Comparison of ENCODE assay signal across 39 mouse cellular contexts in the genomic region with DNA sequence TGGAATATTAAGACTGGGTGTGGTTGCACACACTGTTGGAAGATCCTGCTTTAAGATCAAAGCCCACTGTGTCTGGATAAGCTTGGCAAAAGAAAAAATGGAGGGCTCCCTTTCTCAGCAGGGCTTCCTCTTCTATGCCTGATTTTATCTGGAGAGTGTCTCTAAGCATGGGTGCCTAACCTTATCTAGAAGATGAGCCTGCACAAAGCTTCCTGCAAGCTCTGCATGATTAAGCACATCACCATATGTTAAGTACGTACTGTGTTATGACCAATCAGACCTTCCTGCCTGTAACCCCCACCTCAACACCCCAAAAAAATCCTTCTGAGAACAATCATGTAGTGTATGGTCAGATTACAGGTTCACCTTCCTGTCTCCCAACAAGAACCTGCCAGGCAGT. TPM values are rescaled to one million over a fixed set of nuclear protein-coding genes. Genes with fewer than 3 reads are reported as not detected.
"Had no signal": no experiment of that assay in that cellular context is flagged by ENCODE, and none has a peak within 500 bp of the region (broad histone marks: within the 10 kb centered on the region; RNA-seq: fewer than 3 reads in every experiment).

No protein-coding gene starts in this region.

- H3K9ac ChIP-seq: heart, embryonic 12.5 days; heart, embryonic 13.5 days; heart, embryonic 15.5 days; hindbrain, embryonic 12.5 days; hindbrain, embryonic 13.5 days; hindbrain, embryonic 14.5 days; hindbrain, embryonic 15.5 days; intestine, embryonic 15.5 days; kidney, embryonic 15.5 days had no signal

- H3K36me3 ChIP-seq: heart, embryonic 12.5 days; heart, embryonic 13.5 days; heart, embryonic 15.5 days; hindbrain, embryonic 10.5 days; hindbrain, embryonic 12.5 days; hindbrain, embryonic 13.5 days; hindbrain, embryonic 15.5 days; intestine, embryonic 15.5 days; kidney, embryonic 15.5 days had no signal

- H3K27ac ChIP-seq: heart, embryonic 13.5 days; heart, embryonic 15.5 days; hindbrain, embryonic 10.5 days; hindbrain, embryonic 12.5 days; hindbrain, embryonic 13.5 days; hindbrain, embryonic 14.5 days; hindbrain, embryonic 15.5 days; hindbrain, postnatal 0 days; intestine, embryonic 15.5 days; kidney, embryonic 15.5 days; kidney, postnatal 0 days; layer of hippocampus, adult 2 months; left cerebral cortex, adult 2 months had no signal

- ATAC-seq: hindbrain, embryonic 16.5 days; hindbrain, postnatal 0 days; inflammation-experienced regulatory T-cells, adult 6 months; intestine, embryonic 15.5 days; intestine, embryonic 16.5 days; intestine, postnatal 0 days had no signal

- H3K27me3 ChIP-seq: heart, embryonic 12.5 days; heart, embryonic 13.5 days; heart, embryonic 15.5 days; hindbrain, embryonic 12.5 days; hindbrain, embryonic 13.5 days; hindbrain, embryonic 15.5 days; intestine, embryonic 15.5 days; kidney, embryonic 15.5 days had no signal

- H3K4me3 ChIP-seq: heart, embryonic 12.5 days; heart, embryonic 13.5 days; heart, embryonic 15.5 days; hindbrain, embryonic 10.5 days; hindbrain, embryonic 12.5 days; hindbrain, embryonic 13.5 days; hindbrain, embryonic 15.5 days; intestine, embryonic 15.5 days; kidney, embryonic 15.5 days; layer of hippocampus, adult 2 months; left cerebral cortex, adult 2 months had no signal

- DNase-seq: heart, postnatal 10 days; heart, postnatal 14 days; heart, postnatal 36 days; heart, postnatal 4 days; kidney, adult 11 months; kidney, adult 18-20 months; kidney, adult 2 months; kidney, adult 8-10 months; kidney, adult 9 months; kidney, postnatal 10 days; kidney, postnatal 14 days; kidney, postnatal 25 days; kidney, postnatal 36 days; kidney, postnatal 4 days; layer of hippocampus, adult 9-11 months; layer of hippocampus, postnatal 36 days had no signal

- H3K9me3 ChIP-seq: heart, embryonic 12.5 days; heart, embryonic 13.5 days; heart, embryonic 15.5 days; hindbrain, embryonic 10.5 days; hindbrain, embryonic 12.5 days; hindbrain, embryonic 13.5 days; hindbrain, embryonic 15.5 days; intestine, embryonic 15.5 days; kidney, embryonic 15.5 days had no signal

- H3K4me1 ChIP-seq: heart, embryonic 12.5 days; heart, embryonic 13.5 days; heart, embryonic 15.5 days; hindbrain, embryonic 10.5 days; hindbrain, embryonic 12.5 days; hindbrain, embryonic 13.5 days; hindbrain, embryonic 15.5 days; intestine, embryonic 15.5 days; kidney, embryonic 15.5 days had no signal

RNA-seq across cellular contexts. Expression of a gene that starts 45.4 kb away (rescaled TPM):
- total RNA-seq: hematopoietic stem cell, adult 5-6 weeks; hindbrain, postnatal 0 days; layer of hippocampus, adult 18-20 months; layer of hippocampus, adult 2 months; layer of hippocampus, adult 8-10 months; layer of hippocampus, postnatal 25 days; layer of hippocampus, postnatal 36 days; left cerebral cortex, adult 18-20 months; left cerebral cortex, adult 2 months had no signal
- polyA plus RNA-seq: hindbrain, embryonic 13.5 days had no signal
